ENCODE assay signal across 17 mouse cellular contexts in genomic region chr11:32607319-32607718, GRCm38 (mm10). TPM values are rescaled to one million over a fixed set of nuclear protein-coding genes. Genes with fewer than 3 reads are reported as not detected.
DNase-seq lines count a peak whose midpoint lies in the region; ATAC-seq and TF ChIP-seq lines count a peak whose summit lies in the region.
"Had no signal": no experiment of that assay in that cellular context is flagged by ENCODE, and none has a peak within 500 bp of the region (broad histone marks: within the 10 kb centered on the region; RNA-seq: fewer than 3 reads in every experiment).

No protein-coding gene starts in this region.

- no peak overlapping the region for H3K4me2 ChIP-seq in heart, embryonic 12.5 days
- H3K4me2 ChIP-seq: embryonic facial prominence, embryonic 13.5 days; forebrain, embryonic 13.5 days; intestine, embryonic 15.5 days; midbrain, embryonic 15.5 days; neural tube, embryonic 12.5 days had no signal

- TF ChIP-seq CTCF in heart, adult 2 months (IDR thresholded peaks at IDR 0.05) = no peak
- no peak for TF ChIP-seq CTCF in lung, adult 2 months (IDR thresholded peaks at IDR 0.05; ENCODE audit: insufficient read depth, low read length)
- no peak for TF ChIP-seq CTCF in layer of hippocampus, adult 2 months (conservative IDR thresholded peaks at IDR 0.05)

- TF ChIP-seq EP300 in heart, adult 2 months (IDR thresholded peaks at IDR 0.05; ENCODE audit: insufficient read depth, low read depth, low read length) = no peak

- no peaks in the 10 kb centered on the region for H3K27me3 ChIP-seq in heart, adult 2 months (ENCODE audit: control insufficient read depth, insufficient read depth, low read length)
- no peaks in the 10 kb centered on the region for H3K27me3 ChIP-seq in heart, embryonic 12.5 days (replicated peaks)
- H3K27me3 ChIP-seq in splenic B cell, adult 2 months (ENCODE audit: control insufficient read depth, insufficient read depth, low read length, poor library complexity, severe bottlenecking) = no peaks in the 10 kb centered on the region
- H3K27me3 ChIP-seq: embryonic facial prominence, embryonic 13.5 days; forebrain, embryonic 13.5 days; intestine, embryonic 15.5 days; midbrain, embryonic 15.5 days; neural tube, embryonic 12.5 days had no signal

- peak in 1 of 2 experiments; percentile 60 for DNase-seq in heart, adult 2 months
- peak; percentile 64 for DNase-seq in lung, postnatal 36 days
- DNase-seq in lung, adult 2 months = no peak
- DNase-seq in heart, postnatal 14 days = peak; percentile 47 to 51
- peak; percentile 48 for DNase-seq in splenic B cell, adult 2 months (ENCODE audit: low read depth, low spot score)
- DNase-seq in right cerebral cortex, postnatal 25 days = no peak
- DNase-seq in layer of hippocampus, adult 2 months (ENCODE audit: low spot score in 2 of 2) = no peak
- DNase-seq: cerebellum, postnatal 36 days; gastrocnemius, postnatal 10 days; spleen, adult 18-20 months had no signal

- peaks cover 10% of the 10 kb centered on the region for H3K4me1 ChIP-seq in heart, adult 2 months (ENCODE audit: control insufficient read depth, insufficient read depth, low read length)
- H3K4me1 ChIP-seq in heart, embryonic 12.5 days (replicated peaks) = peaks cover 22% of the 10 kb centered on the region
- H3K4me1 ChIP-seq in lung, adult 2 months (ENCODE audit: control insufficient read depth, insufficient read depth, low read length) = peaks cover 4% of the 10 kb centered on the region
- H3K4me1 ChIP-seq: midbrain, embryonic 15.5 days had no signal

- H3K9ac ChIP-seq in heart, adult 2 months (ENCODE audit: low read depth, low read length) = no peak overlapping the region
- no peak overlapping the region for H3K9ac ChIP-seq in heart, embryonic 12.5 days
- H3K9ac ChIP-seq: embryonic facial prominence, embryonic 13.5 days; forebrain, embryonic 13.5 days; intestine, embryonic 15.5 days; midbrain, embryonic 15.5 days; neural tube, embryonic 12.5 days had no signal

- H3K4me3 ChIP-seq in heart, adult 2 months = no peak overlapping the region
- H3K4me3 ChIP-seq in heart, embryonic 12.5 days = no peak overlapping the region
- H3K4me3 ChIP-seq in lung, adult 2 months (replicated peaks; ENCODE audit: extremely low read depth, low read depth, low read length) = no peak overlapping the region
- no peak overlapping the region for H3K4me3 ChIP-seq in layer of hippocampus, adult 2 months
- H3K4me3 ChIP-seq: embryonic facial prominence, embryonic 13.5 days; forebrain, embryonic 13.5 days; intestine, embryonic 15.5 days; left cerebral cortex, adult 2 months; midbrain, embryonic 15.5 days; neural tube, embryonic 12.5 days had no signal

- peak overlapping the region; percentile 50 for H3K27ac ChIP-seq in heart, adult 2 months
- no peak overlapping the region for H3K27ac ChIP-seq in heart, embryonic 12.5 days (ENCODE audit: poor library complexity, severe bottlenecking)
- no peak overlapping the region for H3K27ac ChIP-seq in layer of hippocampus, adult 2 months
- H3K27ac ChIP-seq: embryonic facial prominence, embryonic 13.5 days; forebrain, embryonic 13.5 days; left cerebral cortex, adult 2 months; midbrain, embryonic 15.5 days; neural tube, embryonic 12.5 days had no signal

- peaks cover 4% of the 10 kb centered on the region for H3K36me3 ChIP-seq in heart, adult 2 months (ENCODE audit: control insufficient read depth, insufficient read depth, low read length)
- 0 out of 2 replicates have a peak, but pooled peaks cover 5% of the 10 kb centered on the region for H3K36me3 ChIP-seq in heart, embryonic 12.5 days
- H3K36me3 ChIP-seq in splenic B cell, adult 2 months (ENCODE audit: control insufficient read depth, insufficient read depth, low read length, poor library complexity, severe bottlenecking) = peaks cover 31% of the 10 kb centered on the region
- H3K36me3 ChIP-seq: embryonic facial prominence, embryonic 13.5 days; intestine, embryonic 15.5 days; midbrain, embryonic 15.5 days had no signal

- intact Hi-C loops in heart, adult 2 months (cut with DNase I) = no loop called here
- intact Hi-C loops in heart, postnatal 14 days (cut with DNase I) = no loop called here

- H3K79me2 ChIP-seq in heart, adult 2 months (replicated peaks; ENCODE audit: control insufficient read depth, insufficient read depth, low read length) = no peaks in the 10 kb centered on the region

- ATAC-seq in heart, embryonic 12.5 days (ENCODE audit: insufficient number of reproducible peaks, low FRiP score) = no peak
- ATAC-seq: forebrain, embryonic 13.5 days; intestine, embryonic 15.5 days; midbrain, embryonic 15.5 days had no signal

- TF ChIP-seq POLR2A in heart, adult 2 months (IDR thresholded peaks at IDR 0.05; ENCODE audit: insufficient read depth, low read depth, low read length) = no peak
- no peak for TF ChIP-seq POLR2A in lung, adult 2 months (IDR thresholded peaks at IDR 0.05; ENCODE audit: borderline replicate concordance, extremely low read depth, low read depth, low read length)

- no peaks in the 10 kb centered on the region for H3K9me3 ChIP-seq in heart, embryonic 12.5 days (replicated peaks)
- H3K9me3 ChIP-seq: embryonic facial prominence, embryonic 13.5 days; forebrain, embryonic 13.5 days; intestine, embryonic 15.5 days; midbrain, embryonic 15.5 days; neural tube, embryonic 12.5 days had no signal

RNA-seq across cellular contexts. Expression of gene Fbxw11, which starts 35.2 kb away (rescaled TPM):
- 10 to 100 TPM; 47.8 to 58.7 TPM for total RNA-seq in heart, adult 2 months (2021)
- polyA plus RNA-seq in heart, adult 2 months (2012; rRNA removed) = 27.3 and 53.7 TPM in 2 replicates
- 76.0 and 79.2 TPM in 2 replicates for polyA plus RNA-seq in heart, embryonic 12.5 days (2016; fragmentation: Nextera tagmentation; extraction: Ambion mirVana)
- polyA plus RNA-seq in lung, adult 2 months (2012; rRNA removed) = 34.3 and 49.2 TPM in 2 replicates
- 10 to 100 TPM; 51.0 to 55.4 TPM for total RNA-seq in heart, postnatal 14 days (2021)
- 100 to 1,000 TPM; 146 to 157 TPM for total RNA-seq in layer of hippocampus, adult 2 months (2021)

Comparison
In these comparisons a context has a peak if more than half of its experiments do, and no peak if none do; other contexts are left out.
1. DNase-seq: peak in lung, postnatal 36 days (single experiment), heart, postnatal 14 days (2 of 2) and splenic B cell, adult 2 months (single experiment); none in lung, adult 2 months (single experiment), right cerebral cortex, postnatal 25 days (single experiment) and layer of hippocampus, adult 2 months (0 of 2).